ENCODE assay signal across 12 mouse cellular contexts in genomic region chr8:121174178-121174577, GRCm38 (mm10). TPM values are rescaled to one million over a fixed set of nuclear protein-coding genes. Genes with fewer than 3 reads are reported as not detected.
DNase-seq lines count a peak whose midpoint lies in the region; ATAC-seq lines count a peak whose summit lies in the region.
"Had no signal": no experiment of that assay in that cellular context is flagged by ENCODE, and none has a peak within 500 bp of the region (broad histone marks: within the 10 kb centered on the region; RNA-seq: fewer than 3 reads in every experiment).

No protein-coding gene starts in this region.

- peaks cover 42% of the 10 kb centered on the region for H3K4me1 ChIP-seq in embryonic facial prominence, embryonic 13.5 days

- no peak overlapping the region for H3K4me3 ChIP-seq in embryonic facial prominence, embryonic 13.5 days
- H3K4me3 ChIP-seq: megakaryocyte, embryonic 14.5 days had no signal

- peak; percentile 88 for DNase-seq in heart, adult 11 months
- DNase-seq in heart, adult 18-20 months, result no peak
- DNase-seq in ES-CJ7 (ENCODE audit: low read depth, low spot score), result peak; percentile 92
- DNase-seq in kidney, postnatal 36 days, result peak; percentile 65 to 66
- DNase-seq in frontal cortex, postnatal 25 days (ENCODE audit: low spot score in 2 of 2), result no peak
- no peak for DNase-seq in right cerebral cortex, adult 2 months (ENCODE audit: low spot score in 2 of 2)
- DNase-seq in left cerebral cortex, postnatal 25 days (ENCODE audit: low spot score in 2 of 2), result no peak
- DNase-seq: left cerebral cortex, postnatal 4 days had no signal

- no peak overlapping the region for H3K9ac ChIP-seq in embryonic facial prominence, embryonic 13.5 days

- peak overlapping the region; percentile 41; the same call in 1 of the 2 replicates for H3K4me2 ChIP-seq in embryonic facial prominence, embryonic 13.5 days

- H3K27ac ChIP-seq in embryonic facial prominence, embryonic 13.5 days, result no peak overlapping the region

- ATAC-seq in embryonic facial prominence, embryonic 13.5 days (ENCODE audit: insufficient number of reproducible peaks, insufficient read depth, low FRiP score, low TSS enrichment, low read depth), result no peak
- ATAC-seq: activated CD4-positive, CD25-positive, alpha-beta regulatory T cell, adult 4 months; intestine, embryonic 16.5 days had no signal

- no peaks in the 10 kb centered on the region for H3K9me3 ChIP-seq in embryonic facial prominence, embryonic 13.5 days
- H3K9me3 ChIP-seq: megakaryocyte, embryonic 14.5 days had no signal

- intact Hi-C loops in left cerebral cortex, postnatal 25 days (cut with DNase I), result no loop called here

- no peaks in the 10 kb centered on the region for H3K36me3 ChIP-seq in embryonic facial prominence, embryonic 13.5 days

- 51% methylated on average over 10 of the region's 10 CpGs for WGBS in embryonic facial prominence, embryonic 13.5 days

- peaks cover 4% of the 10 kb centered on the region; the same call in 1 of the 2 replicates for H3K27me3 ChIP-seq in embryonic facial prominence, embryonic 13.5 days

RNA-seq across cellular contexts. Expression of gene Foxl1, which starts 46.4 kb away (rescaled TPM):
- under 1 TPM; 0.10 to 0.18 TPM for total RNA-seq in heart, adult 18-20 months (2021)
- polyA plus RNA-seq in embryonic facial prominence, embryonic 13.5 days (2015; fragmentation: Nextera tagmentation; extraction: Ambion mirVana), result 0.28 and 0.34 TPM in 2 replicates
- total RNA-seq in left cerebral cortex, postnatal 25 days (2021), result under 1 TPM; 0.16 to 0.30 TPM
- polyA plus RNA-seq: activated CD4-positive, CD25-positive, alpha-beta regulatory T cell, adult 4 months had no signal

RNA-seq across cellular contexts. Expression of gene Foxc2, which starts 58.2 kb away (rescaled TPM):
- 1 to 10 TPM; 1.7 to 1.9 TPM for total RNA-seq in heart, adult 18-20 months (2021)
- polyA plus RNA-seq in embryonic facial prominence, embryonic 13.5 days (2015; fragmentation: Nextera tagmentation; extraction: Ambion mirVana), result 3.2 and 3.3 TPM in 2 replicates
- 1 to 10 TPM; 1.8 to 2.1 TPM for total RNA-seq in left cerebral cortex, postnatal 25 days (2021)
- polyA plus RNA-seq: activated CD4-positive, CD25-positive, alpha-beta regulatory T cell, adult 4 months had no signal

Comparison
In these comparisons a context has a peak if more than half of its experiments do, and no peak if none do; other contexts are left out.
1. DNase-seq: peak in heart, adult 11 months (single experiment), ES-CJ7 (single experiment) and kidney, postnatal 36 days (2 of 2); none in heart, adult 18-20 months (0 of 2), frontal cortex, postnatal 25 days (0 of 2), right cerebral cortex, adult 2 months (0 of 2) and left cerebral cortex, postnatal 25 days (0 of 2).